Mouse (Mus musculus): ENCODE data around the gene Thumpd1. TPM values are rescaled to one million over a fixed set of nuclear protein-coding genes. Genes with fewer than 3 reads are reported as not detected.

The Thumpd1 gene
- polyA plus RNA-seq, 1 experiment from 2014 or later, result 19.8 TPM

Other genes with a start within 250 kb of the Thumpd1 start
- not detected in 2 replicates for gene Umod, start 241.5 kb downstream of the Thumpd1 start, polyA plus RNA-seq (2015; fragmentation: Nextera tagmentation; extraction: Ambion mirVana)
- 0.19 and 0.46 TPM in 2 replicates for gene Acsm5, start 201.3 kb downstream of the Thumpd1 start, polyA plus RNA-seq (2015; fragmentation: Nextera tagmentation; extraction: Ambion mirVana)
- gene Pdilt, start 197.3 kb downstream of the Thumpd1 start, polyA plus RNA-seq (2015; fragmentation: Nextera tagmentation; extraction: Ambion mirVana), result not detected in 2 replicates
- gene Acsm2, start 166.5 kb downstream of the Thumpd1 start, polyA plus RNA-seq (2015; fragmentation: Nextera tagmentation; extraction: Ambion mirVana), result not detected in 2 replicates
- gene Acsm1, start 113.8 kb downstream of the Thumpd1 start, polyA plus RNA-seq (2015; fragmentation: Nextera tagmentation; extraction: Ambion mirVana), result 15.5 and 16.7 TPM in 2 replicates
- not detected in 2 replicates for gene Acsm4, start 30.8 kb downstream of the Thumpd1 start, polyA plus RNA-seq (2015; fragmentation: Nextera tagmentation; extraction: Ambion mirVana)
- 6.1 and 8.0 TPM in 2 replicates for gene Acsm3, start 40.1 kb upstream of the Thumpd1 start, polyA plus RNA-seq (2015; fragmentation: Nextera tagmentation; extraction: Ambion mirVana)
- gene Rexo5, start 73.2 kb upstream of the Thumpd1 start, polyA plus RNA-seq (2015; fragmentation: Nextera tagmentation; extraction: Ambion mirVana), result 11.9 and 13.7 TPM in 2 replicates
- 11.0 and 12.0 TPM in 2 replicates for gene Eri2, start 73.3 kb upstream of the Thumpd1 start, polyA plus RNA-seq (2015; fragmentation: Nextera tagmentation; extraction: Ambion mirVana)
- 2.7 and 2.8 TPM in 2 replicates for gene Lyrm1, start 175.1 kb upstream of the Thumpd1 start, polyA plus RNA-seq (2015; fragmentation: Nextera tagmentation; extraction: Ambion mirVana)
- gene Dcun1d3, start 175.5 kb upstream of the Thumpd1 start, polyA plus RNA-seq (2015; fragmentation: Nextera tagmentation; extraction: Ambion mirVana), result 1.9 TPM in 2 replicates

Data from liver, embryonic 16.5 days (tissue).